Mouse (Mus musculus) kidney, postnatal 0 days (tissue): ENCODE data around the gene Abca1. TPM values are rescaled to one million over a fixed set of nuclear protein-coding genes. Genes with fewer than 3 reads are reported as not detected.

Source experiments
- ATAC-seq: fragments of 200-750 bp; cut with Nextera tagmentation; replicated peaks from 2 replicates; pipeline ENCODE4 v1.8.0; 2017; ENCODE audit warnings: low read depth, moderate number of reproducible peaks, moderate TSS enrichment, moderate library complexity; ENCODE audit not compliant: low FRiP score
- DNase-seq: peaks from one replicate; pipeline ENCODE4 v3.0.0-alpha.2; 2016; ENCODE audit warnings: low spot score
- H3K27ac ChIP-seq: fragments of 300-500 bp; sonication (generic); 2 replicates; pipeline ENCODE4 v1.5.1; 2014; ENCODE audit warnings: mild to moderate bottlenecking
- H3K27me3 ChIP-seq: fragments of 300-500 bp; sonication (generic); 2 replicates; pipeline ENCODE4 v1.6.1; 2014; ENCODE audit warnings: low read length, mixed read lengths; ENCODE audit not compliant: insufficient read depth
- H3K36me3 ChIP-seq: fragments of 300-500 bp; sonication (generic); 2 replicates; pipeline ENCODE4 v1.6.1; 2014; ENCODE audit warnings: low read length, mixed read lengths; ENCODE audit not compliant: insufficient read depth
- H3K4me1 ChIP-seq: fragments of 300-500 bp; sonication (generic); replicated peaks from 2 replicates; pipeline ENCODE4 v1.6.1; 2014; ENCODE audit warnings: antibody characterized with exemption, low read length, mixed read lengths; ENCODE audit not compliant: insufficient read depth
- H3K4me2 ChIP-seq: fragments of 300-500 bp; sonication (generic); 2 replicates; pipeline ENCODE4 v1.6.1; 2014; ENCODE audit warnings: mild to moderate bottlenecking, low read length, moderate library complexity, mixed read lengths
- H3K4me3 ChIP-seq: fragments of 300-500 bp; sonication (generic); replicated peaks from 2 replicates; pipeline ENCODE4 v1.5.1; 2014; ENCODE audit warnings: low read depth, low read length
- H3K9ac ChIP-seq: fragments of 300-500 bp; sonication (generic); 2 replicates; pipeline ENCODE4 v1.6.1; 2014; ENCODE audit warnings: low read depth, low read length
- H3K9me3 ChIP-seq: fragments of 300-500 bp; sonication (generic); replicated peaks from 2 replicates; pipeline ENCODE4 v1.6.1; 2016; ENCODE audit warnings: low read length, inconsistent platforms, mixed read lengths
- CTCF ChIP-seq: IDR thresholded peaks from 2 replicates; pipeline ENCODE4 v1.5.1; 2016; ENCODE audit warnings: antibody characterized with exemption, low read depth, mild to moderate bottlenecking, moderate library complexity
- WGBS: fragments of 180-500 bp; shearing (Covaris S2); extraction: QIAGEN DNeasy Blood & Tissue Kit; methylation state at CpG from one replicate; pipeline ENCODE4 v1.1.7; 2014; 5-methylcytosine and 5-hydroxymethylcytosine counted together
- polyA plus RNA-seq: library from polyadenylated mRNA; unstranded; fragments of >200 nt; fragmentation: Nextera tagmentation; extraction: Ambion mirVana; gene quantifications from 2 replicates; pipeline ENCODE4 v1.2.1, GENCODE M21; 2015

Gene Abca1
- polyA plus RNA-seq, 1 experiment from 2014 or later, result 4.7 TPM

DNA sequence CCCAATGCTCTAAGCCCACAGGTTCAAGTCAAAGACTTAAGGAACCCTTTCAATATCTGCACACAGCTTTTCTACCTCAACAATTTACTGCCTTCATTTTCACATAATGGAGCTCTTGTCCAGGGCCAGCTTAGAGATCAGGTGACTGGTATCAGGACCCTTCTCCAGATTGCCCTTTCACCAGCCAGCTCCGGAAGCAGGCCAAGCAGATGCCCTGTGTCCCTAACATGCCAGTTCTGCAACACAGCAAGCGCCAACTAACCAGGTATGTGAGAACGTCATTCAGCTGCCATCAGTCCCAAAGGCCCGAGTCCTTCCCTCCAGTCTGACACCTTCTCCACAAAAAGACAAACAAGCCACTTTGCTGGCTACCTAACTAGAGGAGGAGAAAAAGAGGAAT, 6.6 kb downstream of the Abca1 start:
- no peak for DNase-seq
- Histone ChIP-seq H3K27ac (no peak overlapping the region), H3K9me3 (no peaks in the 10 kb centered on the region), H3K4me1 (0 out of 2 replicates have a peak, but pooled peaks cover 3% of the 10 kb centered on the region), H3K4me3 (no peak overlapping the region), H3K36me3 (no peaks in the 10 kb centered on the region), H3K4me2 (no peak overlapping the region), H3K9ac (no peak overlapping the region), H3K27me3 (no peaks in the 10 kb centered on the region)
- 80% methylated on average over 4 of the region's 4 CpGs for WGBS
- no peak for ATAC-seq
- TF ChIP-seq CTCF, result no peak

DNA sequence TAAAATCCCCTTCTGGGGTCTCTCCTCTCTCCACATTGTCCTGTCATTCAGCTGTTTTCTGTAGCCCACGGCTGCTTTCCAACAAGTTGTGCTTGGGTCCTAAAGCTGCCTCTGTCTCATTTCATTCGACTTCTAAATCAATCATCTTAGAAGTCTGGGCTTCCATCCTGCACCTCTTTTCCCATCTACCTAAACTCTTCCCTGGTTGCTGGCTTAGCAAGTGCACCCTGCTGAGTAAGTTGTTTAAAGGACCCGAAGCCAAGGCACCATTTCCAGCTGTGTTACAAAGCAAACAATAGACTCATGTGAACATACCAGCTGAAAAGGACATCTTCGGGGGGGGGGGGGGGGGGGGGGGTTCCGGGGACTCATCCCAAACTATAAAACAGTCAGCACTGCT, 7.0 kb downstream of the Abca1 start:
- H3K27me3 ChIP-seq, result no peaks in the 10 kb centered on the region
- WGBS, result 40% methylated on average over 4 of the region's 5 CpGs
- ATAC-seq, result no peak

DNA sequence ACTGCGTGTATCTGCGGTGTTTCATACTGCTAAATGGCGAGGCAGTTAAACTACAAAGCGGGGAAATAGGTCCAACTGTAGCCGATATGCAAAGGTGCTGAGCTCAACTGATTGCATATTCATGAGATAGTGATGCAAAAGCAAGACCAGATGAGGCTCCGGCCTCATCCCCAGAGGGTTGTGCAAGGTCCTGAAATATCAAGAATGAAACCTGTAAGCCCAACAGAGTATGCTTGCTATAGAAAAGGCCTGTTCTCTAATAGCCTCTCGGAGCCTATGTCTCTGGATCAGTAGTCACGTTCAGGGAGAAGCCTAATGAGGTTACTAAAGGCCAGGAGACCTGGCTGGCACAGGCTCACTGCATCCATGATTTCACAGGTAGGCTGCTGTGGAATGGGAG, 9.2 kb downstream of the Abca1 start:
- Histone ChIP-seq H3K27me3 (no peaks in the 10 kb centered on the region), H3K27ac (no peak overlapping the region), H3K4me3 (no peak overlapping the region), H3K9ac (no peak overlapping the region), H3K4me1 (0 out of 2 replicates have a peak, but pooled peaks cover 3% of the 10 kb centered on the region), H3K36me3 (no peaks in the 10 kb centered on the region), H3K9me3 (no peaks in the 10 kb centered on the region), H3K4me2 (no peak overlapping the region)
- no peak for TF ChIP-seq CTCF
- ATAC-seq (no peak), DNase-seq (no peak)
- WGBS, result 82% methylated on average over 8 of the region's 8 CpGs

More for the DNA sequence above, 7.0 kb downstream of the Abca1 start:
- no peak overlapping the region for H3K27ac ChIP-seq
- 0 out of 2 replicates have a peak, but pooled peaks cover 3% of the 10 kb centered on the region for H3K4me1 ChIP-seq
- no peaks in the 10 kb centered on the region for H3K36me3 ChIP-seq
- no peak for DNase-seq
- H3K9me3 ChIP-seq, result no peaks in the 10 kb centered on the region
- no peak for TF ChIP-seq CTCF
- H3K4me2 ChIP-seq, result no peak overlapping the region
- H3K9ac ChIP-seq, result no peak overlapping the region
- H3K4me3 ChIP-seq, result no peak overlapping the region

DNA sequence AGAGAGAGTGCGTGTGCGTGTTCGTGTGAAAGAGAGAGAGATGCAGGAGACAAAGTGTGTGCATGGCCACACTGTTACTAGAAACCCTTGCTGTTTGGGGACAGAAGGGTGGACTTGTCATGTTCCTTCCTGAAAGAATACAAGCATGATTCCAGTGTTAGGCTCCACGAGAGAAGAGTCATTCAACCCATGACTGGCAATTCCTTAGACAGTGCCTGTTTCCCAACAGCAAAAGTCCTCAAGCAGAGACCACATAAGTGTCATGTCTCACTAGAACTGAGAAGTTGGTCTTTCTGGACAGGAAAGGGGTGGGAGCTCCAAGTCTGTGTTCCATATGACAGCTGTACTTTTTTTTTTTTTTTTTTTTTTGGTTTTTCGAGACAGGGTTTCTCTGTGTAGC, 10.1 kb downstream of the Abca1 start:
- DNase-seq (no peak), ATAC-seq (no peak)
- Histone ChIP-seq H3K36me3 (no peaks in the 10 kb centered on the region), H3K27me3 (no peaks in the 10 kb centered on the region), H3K4me1 (0 out of 2 replicates have a peak, but pooled peaks cover 3% of the 10 kb centered on the region), H3K9me3 (no peaks in the 10 kb centered on the region), H3K4me3 (no peak overlapping the region), H3K9ac (no peak overlapping the region), H3K27ac (no peak overlapping the region), H3K4me2 (no peak overlapping the region)
- no peak for TF ChIP-seq CTCF
- WGBS, result 93% methylated on average over 4 of the region's 5 CpGs

DNA sequence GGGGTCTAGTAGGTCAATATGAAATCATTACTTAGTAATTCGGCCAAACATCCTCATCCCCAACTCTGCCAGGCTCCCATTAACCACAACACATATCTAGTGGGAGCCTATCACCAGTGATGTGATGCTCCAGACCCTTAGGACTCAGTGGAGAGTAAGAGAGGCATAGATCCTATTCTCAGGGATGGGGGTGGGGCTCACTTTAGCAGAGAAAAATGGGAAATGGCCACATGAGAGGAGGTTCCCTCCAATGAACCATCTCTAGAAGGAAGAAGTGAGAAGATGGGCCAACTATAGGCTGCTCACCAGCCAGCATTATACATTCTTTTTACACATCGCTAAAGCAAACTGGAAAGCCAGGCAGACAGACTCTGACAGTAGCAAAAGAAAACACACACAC, 10.9 kb downstream of the Abca1 start:
- Histone ChIP-seq H3K9me3 (no peaks in the 10 kb centered on the region), H3K27ac (no peak overlapping the region), H3K27me3 (no peaks in the 10 kb centered on the region), H3K4me1 (0 out of 2 replicates have a peak, but pooled peaks cover 3% of the 10 kb centered on the region), H3K9ac (no peak overlapping the region), H3K4me3 (no peak overlapping the region), H3K36me3 (no peaks in the 10 kb centered on the region), H3K4me2 (no peak overlapping the region)
- WGBS, result 82% methylated on average over 2 of the region's 2 CpGs
- DNase-seq (no peak), ATAC-seq (no peak)
- TF ChIP-seq CTCF, result no peak

DNA sequence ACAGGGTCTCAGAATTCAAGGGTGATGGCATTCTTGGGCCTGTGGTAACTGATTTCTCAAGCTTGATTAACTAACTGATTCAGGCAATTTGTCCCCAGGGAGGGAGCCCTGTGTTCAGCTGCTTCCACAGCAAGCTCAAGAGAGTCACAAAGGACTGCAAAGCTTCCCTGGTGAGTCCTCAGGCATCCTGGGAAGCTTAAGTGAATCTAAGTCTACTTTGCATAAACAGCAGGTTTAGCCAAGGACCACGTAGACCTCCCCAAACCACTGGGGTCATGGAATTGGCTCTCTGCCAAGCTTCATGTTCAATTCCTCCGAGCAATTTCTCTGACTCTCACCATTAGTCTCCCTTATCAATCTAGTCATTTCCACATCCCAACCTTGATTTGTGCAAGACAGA, 12.2 kb downstream of the Abca1 start:
- no peaks in the 10 kb centered on the region for H3K27me3 ChIP-seq
- 18% methylated on average over 2 of the region's 2 CpGs for WGBS

DNA sequence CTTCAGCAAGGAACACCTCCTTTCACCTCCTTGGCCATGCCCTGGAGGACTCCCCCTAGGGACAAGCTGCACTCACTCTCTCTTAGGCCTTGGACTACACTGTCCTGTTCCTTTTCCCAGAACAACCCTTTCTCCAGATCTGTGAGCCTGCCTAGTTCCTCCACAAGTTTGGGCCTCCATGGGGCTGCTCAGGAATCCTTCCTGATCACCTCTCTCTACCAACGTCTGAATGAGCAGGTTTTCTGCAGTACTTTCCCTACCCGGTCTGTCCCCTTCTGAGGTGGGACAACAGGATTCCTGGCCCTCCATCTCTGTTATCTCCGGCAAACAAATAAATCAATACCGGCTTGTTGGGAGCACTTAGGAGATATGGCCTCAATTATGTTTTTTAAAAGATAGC, 12.6 kb downstream of the Abca1 start:
- no peak for ATAC-seq
- Histone ChIP-seq H3K36me3 (no peaks in the 10 kb centered on the region), H3K9me3 (no peaks in the 10 kb centered on the region), H3K4me2 (no peak overlapping the region), H3K4me1 (0 out of 2 replicates have a peak, but pooled peaks cover 3% of the 10 kb centered on the region), H3K4me3 (no peak overlapping the region), H3K9ac (no peak overlapping the region), H3K27me3 (no peaks in the 10 kb centered on the region), H3K27ac (no peak overlapping the region)
- DNase-seq, result no peak
- TF ChIP-seq CTCF, result no peak
- WGBS, result 65% methylated on average over 4 of the region's 4 CpGs

More for the DNA sequence above, 12.2 kb downstream of the Abca1 start:
- H3K9me3 ChIP-seq, result no peaks in the 10 kb centered on the region
- no peak for ATAC-seq
- no peak for TF ChIP-seq CTCF
- H3K27ac ChIP-seq, result no peak overlapping the region
- H3K4me1 ChIP-seq, result 0 out of 2 replicates have a peak, but pooled peaks cover 3% of the 10 kb centered on the region
- no peak overlapping the region for H3K9ac ChIP-seq
- no peak for DNase-seq
- no peak overlapping the region for H3K4me3 ChIP-seq
- no peak overlapping the region for H3K4me2 ChIP-seq
- H3K36me3 ChIP-seq, result no peaks in the 10 kb centered on the region
